Mouse (Mus musculus) MEL (cell line): ENCODE data around the gene Mdga1. TPM values are rescaled to one million over a fixed set of nuclear protein-coding genes. Genes with fewer than 3 reads are reported as not detected.
A peak's percentile ranks its signal among the peaks of the same experiment; 100 is the strongest.

Experiments
- DNase-seq: peaks from one replicate; pipeline ENCODE4 v3.0.0; 2011; ENCODE audit warnings: low read depth, low spot score
- H3K27ac ChIP-seq: 2 replicates; pipeline ENCODE4 v1.5.1; 2012; ENCODE audit warnings: low read depth, mild to moderate bottlenecking, control low read depth, low read length, moderate library complexity; ENCODE audit not compliant: control insufficient read depth
- H3K27me3 ChIP-seq, 2 experiments: fragments of 150-350 bp in 1 of 2; sonication (generic) in 1 of 2; 2 replicates each; pipeline ENCODE4 v1.6.1; 2012; ENCODE audit warnings: low read length in 2 of 2, mild to moderate bottlenecking in 2 of 2, improper control_type of control experiment in 1 of 2, moderate library complexity in 1 of 2; ENCODE audit not compliant: insufficient read depth in 2 of 2, control insufficient read depth in 1 of 2
- H3K36me3 ChIP-seq, 2 experiments: 2 replicates each; pipeline ENCODE4 v1.6.1; 2012 to 2014; ENCODE audit warnings: low read length in 2 of 2, improper control_type of control experiment in 1 of 2, inconsistent platforms in 1 of 2, mild to moderate bottlenecking in 1 of 2; ENCODE audit not compliant: insufficient read depth in 2 of 2, control insufficient read depth in 1 of 2
- H3K4me1 ChIP-seq, 2 experiments: fragments of 150-350 bp in 1 of 2; sonication (generic) in 1 of 2; 2 replicates each; pipeline ENCODE4 v1.6.1; 2012; ENCODE audit warnings: low read length in 2 of 2, improper control_type of control experiment in 1 of 2, mild to moderate bottlenecking in 1 of 2; ENCODE audit not compliant: insufficient read depth in 2 of 2, control insufficient read depth in 1 of 2
- H3K4me3 ChIP-seq, 2 experiments: fragments of 150-350 bp in 1 of 2; sonication (generic) in 1 of 2; 2 replicates each; pipeline ENCODE4 v1.5.1; 2012; ENCODE audit warnings: low read depth in 2 of 2, low read length in 2 of 2, mild to moderate bottlenecking in 2 of 2, moderate library complexity in 2 of 2, control low read depth in 1 of 2, improper control_type of control experiment in 1 of 2; ENCODE audit not compliant: control insufficient read depth in 1 of 2, insufficient read depth in 1 of 2
- H3K79me2 ChIP-seq: 2 replicates; pipeline ENCODE4 v1.6.1; 2012; ENCODE audit warnings: mild to moderate bottlenecking, low read length, moderate library complexity; ENCODE audit not compliant: control insufficient read depth, poor library complexity, insufficient read depth
- H3K9ac ChIP-seq: 2 replicates; pipeline ENCODE4 v1.6.1; 2012; ENCODE audit warnings: low read depth, mild to moderate bottlenecking, control low read depth, low read length, moderate library complexity; ENCODE audit not compliant: control insufficient read depth, poor library complexity, severe bottlenecking
- H3K9me3 ChIP-seq: fragments of 150-350 bp; sonication (generic); replicated peaks from 2 replicates; pipeline ENCODE4 v1.6.1; 2012; ENCODE audit warnings: mild to moderate bottlenecking, low read length, improper control_type of control experiment, moderate library complexity; ENCODE audit not compliant: insufficient read depth
- BHLHE40 ChIP-seq: IDR thresholded peaks from 2 replicates; pipeline ENCODE4 v1.6.1; 2012; ENCODE audit warnings: low read depth, mild to moderate bottlenecking, inconsistent platforms, low read length, improper control_type of control experiment, borderline replicate concordance
- E2F4 ChIP-seq: IDR thresholded peaks from 2 replicates; pipeline ENCODE4 v1.6.1; 2011; ENCODE audit warnings: low read depth, low read length, improper control_type of control experiment, borderline replicate concordance
- EP300 ChIP-seq, 2 experiments: IDR thresholded peaks; 2 replicates each; pipeline ENCODE4 v1.6.1; 2011; ENCODE audit warnings: improper control_type of control experiment in 2 of 2, low read length in 2 of 2, low read depth in 1 of 2, mild to moderate bottlenecking in 1 of 2
- HCFC1 ChIP-seq: IDR thresholded peaks from 2 replicates; pipeline ENCODE4 v1.6.1; 2012; ENCODE audit warnings: low read depth, mild to moderate bottlenecking, inconsistent platforms, low read length, improper control_type of control experiment, moderate library complexity
- JUND ChIP-seq: IDR thresholded peaks from 2 replicates; pipeline ENCODE4 v1.6.1; 2011; ENCODE audit warnings: low read depth, mild to moderate bottlenecking, improper control_type of control experiment, low read length
- MAFK ChIP-seq: IDR thresholded peaks from 2 replicates; pipeline ENCODE4 v1.6.1; 2011; ENCODE audit warnings: low read depth, mild to moderate bottlenecking, low read length, improper control_type of control experiment, borderline replicate concordance
- MAZ ChIP-seq: IDR thresholded peaks from 2 replicates; pipeline ENCODE4 v1.6.1; 2012; ENCODE audit warnings: low read depth, mild to moderate bottlenecking, inconsistent platforms, low read length, improper control_type of control experiment
- MYB ChIP-seq: IDR thresholded peaks from 2 replicates; pipeline ENCODE4 v1.6.1; 2011; ENCODE audit warnings: mild to moderate bottlenecking, low read depth, low read length, improper control_type of control experiment
- NRF1 ChIP-seq: IDR thresholded peaks from 2 replicates; pipeline ENCODE4 v1.6.1; 2014; ENCODE audit warnings: low read depth, mild to moderate bottlenecking, inconsistent platforms, low read length, improper control_type of control experiment, moderate library complexity; ENCODE audit not compliant: poor library complexity, insufficient read depth, severe bottlenecking
- POLR2AphosphoS2 ChIP-seq: IDR thresholded peaks from 2 replicates; pipeline ENCODE4 v1.6.1; 2011; ENCODE audit warnings: low read length, improper control_type of control experiment
- RCOR1 ChIP-seq: IDR thresholded peaks from 2 replicates; pipeline ENCODE4 v1.6.1; 2012; ENCODE audit warnings: low read depth, mild to moderate bottlenecking, inconsistent platforms, low read length, improper control_type of control experiment
- TBP ChIP-seq: IDR thresholded peaks from 2 replicates; pipeline ENCODE4 v1.8.0; 2011; ENCODE audit warnings: low read depth, low read length, improper control_type of control experiment
- TCF12 ChIP-seq: IDR thresholded peaks from 2 replicates; pipeline ENCODE4 v1.6.1; 2014; ENCODE audit warnings: low read depth, mild to moderate bottlenecking, inconsistent platforms, low read length, improper control_type of control experiment, moderate library complexity
- UBTF ChIP-seq: IDR thresholded peaks from 2 replicates; pipeline ENCODE4 v1.6.1; 2012; ENCODE audit warnings: low read depth, mild to moderate bottlenecking, inconsistent platforms, low read length, improper control_type of control experiment, moderate library complexity, borderline replicate concordance; ENCODE audit not compliant: insufficient read depth
- ZKSCAN1 ChIP-seq: IDR thresholded peaks from 2 replicates; pipeline ENCODE4 v1.6.1; 2012; ENCODE audit warnings: low read depth, mild to moderate bottlenecking, inconsistent platforms, low read length, improper control_type of control experiment, moderate library complexity
- polyA plus RNA-seq, 2 experiments: library from polyadenylated mRNA; stranded (reverse) in 1 of 2; unstranded in 1 of 2; fragments of >175 nt in 1 of 2; fragments of >200 nt in 1 of 2; gene quantifications; 2 replicates each; pipeline versions ENCODE4 v1.2.1 to v1.2.4; 2012; ENCODE audit warnings: low replicate concordance in 2 of 2, low read depth in 1 of 2; ENCODE audit not compliant: insufficient read length in 2 of 2, insufficient read depth in 1 of 2, missing spikeins in 1 of 2
- total RNA-seq: library from RNA; depleted of rRNA; stranded (reverse); fragments of 300-350 nt; gene quantifications from 2 replicates; pipeline ENCODE4 v1.2.3, GENCODE M21; 2012

The Mdga1 gene
- total and polyA plus RNA-seq, 3 experiments: 0.27 to 2.3 TPM; not detected in 1

GRCm38 (mm10) chr17:29994011-29994410, 24.1 kb upstream of the Mdga1 start:
- no peak for DNase-seq
- Histone ChIP-seq H3K4me3 (no peak overlapping the region), H3K4me1 (peaks cover 21 to 40% of the 10 kb centered on the region in 2 experiments), H3K36me3 (peaks cover 0 to 32% of the 10 kb centered on the region in 2 experiments; a peak in 2 of 4 replicates), H3K79me2 (no peaks in the 10 kb centered on the region), H3K27me3 (no peaks in the 10 kb centered on the region), H3K9ac (no peak overlapping the region), H3K27ac (no peak overlapping the region), H3K9me3 (no peaks in the 10 kb centered on the region)
- TF ChIP-seq BHLHE40: no peak
- no peak for TF ChIP-seq E2F4
- TF ChIP-seq HCFC1: no peak
- no peak for TF ChIP-seq TBP
- no peak for TF ChIP-seq RCOR1
- no peak for TF ChIP-seq UBTF
- TF ChIP-seq MAZ: no peak
- no peak for TF ChIP-seq NRF1
- no peak for TF ChIP-seq POLR2AphosphoS2
- no peak for TF ChIP-seq MAFK

GRCm38 (mm10) chr17:29993488-29993887, 23.6 kb upstream of the Mdga1 start:
- H3K9ac ChIP-seq: no peak overlapping the region
- no peaks in the 10 kb centered on the region for H3K9me3 ChIP-seq
- peaks cover 0 to 37% of the 10 kb centered on the region in 2 experiments; a peak in 2 of 4 replicates for H3K36me3 ChIP-seq
- H3K27me3 ChIP-seq: no peaks in the 10 kb centered on the region
- H3K4me1 ChIP-seq: peaks cover 25 to 46% of the 10 kb centered on the region in 2 experiments
- H3K4me3 ChIP-seq: no peak overlapping the region
- no peaks in the 10 kb centered on the region for H3K79me2 ChIP-seq
- H3K27ac ChIP-seq: no peak overlapping the region
- TF ChIP-seq ZKSCAN1 (no peak), MYB (no peak), BHLHE40 (no peak), JUND (no peak)
- no peak for DNase-seq

GRCm38 (mm10) chr17:29990845-29991244, 21.0 kb upstream of the Mdga1 start:
- peak; percentile 46 for DNase-seq
- H3K36me3 ChIP-seq: peaks cover 0 to 40% of the 10 kb centered on the region in 2 experiments; a peak in 2 of 4 replicates
- no peaks in the 10 kb centered on the region for H3K27me3 ChIP-seq
- H3K4me3 ChIP-seq: no peak overlapping the region
- TF ChIP-seq EP300 (IDR thresholded peaks at IDR 0.05; ENCODE audit: low read depth in 1 of 2, low read length in 2 of 2): peak in 1 of 2 experiments; percentile 54; a peak in 2 of 4 replicates
- no peak for TF ChIP-seq TCF12
- H3K9ac ChIP-seq: no peak overlapping the region
- no peaks in the 10 kb centered on the region for H3K9me3 ChIP-seq
- H3K79me2 ChIP-seq: no peaks in the 10 kb centered on the region
- H3K27ac ChIP-seq: peak overlapping the region; percentile 79
- H3K4me1 ChIP-seq: peaks cover 25 to 52% of the 10 kb centered on the region in 2 experiments
